Mouse (Mus musculus): ENCODE measurements at regions not wholly inside any gene's neighbourhood (a gene's known extent, or its start where the extent isn't known, plus 50 kb on each side); places are given as distances from the start of the nearest gene placed in this dataset.

DNA sequence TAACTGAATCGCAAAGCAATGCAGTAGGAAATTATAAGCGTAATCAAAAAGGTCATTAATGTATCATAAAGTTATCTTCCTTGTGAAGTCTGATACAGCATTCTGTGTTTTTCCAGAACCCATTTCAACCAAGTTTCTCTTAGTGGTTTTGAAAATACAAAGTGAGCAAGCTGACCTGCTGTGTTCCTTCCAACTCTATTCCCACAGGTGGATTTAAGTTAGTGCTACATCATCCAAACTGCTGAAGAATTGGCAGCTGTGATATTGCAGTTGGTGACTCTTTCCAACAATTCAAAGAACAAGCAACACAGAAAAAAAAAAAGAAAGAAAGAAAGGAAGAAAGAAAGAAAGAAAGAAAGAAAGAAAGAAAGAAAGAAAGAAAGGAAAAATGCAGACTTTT is 396.1 kb upstream of the Hsf2 start:
- TF ChIP-seq EP300 (IDR thresholded peaks at IDR 0.05; ENCODE audit: insufficient read depth, low read depth, low read length) (no peak), CTCF (IDR thresholded peaks at IDR 0.05) (no peak)
